8 mouse cellular contexts compared by ENCODE assay signal in the genomic region with DNA sequence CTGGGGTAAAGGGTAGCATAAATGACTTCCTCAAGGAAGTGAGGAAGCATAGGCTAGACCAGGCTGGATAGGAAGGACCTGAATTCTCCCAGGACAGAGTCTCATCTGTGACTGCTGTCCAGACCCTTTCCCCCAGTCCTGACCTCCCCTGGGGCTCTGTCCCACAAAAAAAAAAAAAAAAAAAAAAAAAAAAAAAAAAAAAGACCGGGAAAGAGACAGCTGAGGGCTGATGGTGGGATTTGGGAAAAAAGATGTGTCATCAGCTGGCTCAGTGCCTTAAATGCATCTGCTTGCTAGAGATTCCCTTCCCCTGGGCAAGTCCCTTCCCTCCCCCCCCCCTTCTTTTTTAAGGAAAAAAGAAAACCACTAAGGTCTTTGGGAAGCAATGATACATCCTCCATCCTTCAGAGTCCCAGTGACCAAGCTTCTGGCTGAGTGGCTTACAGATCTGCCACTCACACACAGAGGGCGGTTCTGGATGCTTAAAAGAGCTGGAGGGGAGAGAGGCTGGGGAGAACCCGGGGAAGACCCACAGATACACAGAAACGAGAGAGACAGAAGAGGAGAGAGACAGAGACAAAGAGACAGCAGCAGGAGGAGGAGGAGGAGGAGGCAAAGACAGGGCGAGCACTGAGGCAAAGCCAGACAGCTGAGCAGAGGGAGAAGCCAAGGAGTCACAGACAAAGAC. TPM values are rescaled to one million over a fixed set of nuclear protein-coding genes. Genes with fewer than 3 reads are reported as not detected.
DNase-seq lines count a peak whose midpoint lies in the region; ATAC-seq and TF ChIP-seq lines count a peak whose summit lies in the region.

A gene (plus strand): TSS at position 509 of the 688 bp plus-strand sequence.

- ATAC-seq in lung, embryonic 15.5 days (ENCODE audit: borderline replicate concordance, extremely low read depth, low FRiP score, low TSS enrichment), result peak; percentile 32; the same call in 1 of the 2 replicates
- ATAC-seq in embryonic facial prominence, embryonic 11.5 days (replicated peaks; ENCODE audit: insufficient number of reproducible peaks, low FRiP score, low TSS enrichment, low read depth), result no peak
- ATAC-seq in heart, postnatal 0 days (ENCODE audit: insufficient read depth, low read depth), result no peak
- no peak for ATAC-seq in midbrain, embryonic 16.5 days

- H3K9ac ChIP-seq in lung, embryonic 15.5 days, result peak within 1 kb of the TSS; percentile 29
- peak within 1 kb of the TSS; percentile 60 for H3K9ac ChIP-seq in embryonic facial prominence, embryonic 11.5 days (replicated peaks; ENCODE audit: low read length)
- H3K9ac ChIP-seq in heart, postnatal 0 days (replicated peaks; ENCODE audit: low read depth, low read length), result peak within 1 kb of the TSS; percentile 53
- H3K9ac ChIP-seq in midbrain, embryonic 16.5 days (ENCODE audit: low read depth, low read length), result peak within 1 kb of the TSS; percentile 61

- TF ChIP-seq EP300 in heart, postnatal 0 days (IDR thresholded peaks at IDR 0.05; ENCODE audit: low read depth), result no peak

- no peaks in the 10 kb centered on the region for H3K9me3 ChIP-seq in lung, embryonic 15.5 days
- no peaks in the 10 kb centered on the region for H3K9me3 ChIP-seq in embryonic facial prominence, embryonic 11.5 days (replicated peaks; ENCODE audit: control insufficient read depth, low read length)
- no peaks in the 10 kb centered on the region for H3K9me3 ChIP-seq in heart, postnatal 0 days (replicated peaks; ENCODE audit: control insufficient read depth, low read length)
- no peaks in the 10 kb centered on the region for H3K9me3 ChIP-seq in midbrain, embryonic 16.5 days (replicated peaks; ENCODE audit: control insufficient read depth, low read length, poor library complexity, severe bottlenecking)

- peaks cover 1% of the 10 kb centered on the region; the same call in 1 of the 2 replicates for H3K36me3 ChIP-seq in lung, embryonic 15.5 days
- H3K36me3 ChIP-seq in embryonic facial prominence, embryonic 11.5 days (replicated peaks; ENCODE audit: control insufficient read depth, insufficient read depth, low read depth, low read length), result no peaks in the 10 kb centered on the region; the same call in 1 of the 2 replicates
- peaks cover 5% of the 10 kb centered on the region; the same call in 1 of the 2 replicates for H3K36me3 ChIP-seq in heart, postnatal 0 days (replicated peaks; ENCODE audit: control insufficient read depth, insufficient read depth, low read length)
- no peaks in the 10 kb centered on the region for H3K36me3 ChIP-seq in midbrain, embryonic 16.5 days (ENCODE audit: control insufficient read depth, insufficient read depth, low read length)

- peak within 1 kb of the TSS; percentile 96 for H3K27ac ChIP-seq in lung, embryonic 15.5 days
- peak within 1 kb of the TSS; percentile 77 for H3K27ac ChIP-seq in embryonic facial prominence, embryonic 11.5 days (replicated peaks; ENCODE audit: low read depth, low read length)
- H3K27ac ChIP-seq in heart, postnatal 0 days (ENCODE audit: low read depth), result peak within 1 kb of the TSS; percentile 93
- H3K27ac ChIP-seq in midbrain, embryonic 16.5 days (ENCODE audit: low read length), result peak within 1 kb of the TSS; percentile 53

- peak within 1 kb of the TSS; percentile 63 for H3K4me2 ChIP-seq in lung, embryonic 15.5 days
- peak within 1 kb of the TSS; percentile 79 for H3K4me2 ChIP-seq in embryonic facial prominence, embryonic 11.5 days (ENCODE audit: low read depth, low read length)
- H3K4me2 ChIP-seq in heart, postnatal 0 days (ENCODE audit: low read depth, low read length), result peak within 1 kb of the TSS; percentile 65
- peak within 1 kb of the TSS; percentile 53 for H3K4me2 ChIP-seq in midbrain, embryonic 16.5 days (ENCODE audit: low read length)

- TF ChIP-seq CTCF in heart, postnatal 0 days (IDR thresholded peaks at IDR 0.05; ENCODE audit: low read depth), result no peak

- peaks cover 66% of the 10 kb centered on the region for H3K4me1 ChIP-seq in lung, embryonic 15.5 days
- peaks cover 12% of the 10 kb centered on the region for H3K4me1 ChIP-seq in embryonic facial prominence, embryonic 11.5 days (ENCODE audit: control insufficient read depth, insufficient read depth, low read length)
- peaks cover 20% of the 10 kb centered on the region for H3K4me1 ChIP-seq in heart, postnatal 0 days (ENCODE audit: control insufficient read depth, insufficient read depth)
- peaks cover 33% of the 10 kb centered on the region for H3K4me1 ChIP-seq in midbrain, embryonic 16.5 days (ENCODE audit: control insufficient read depth, insufficient read depth, low read length)

- no peak for DNase-seq in lung, postnatal 36 days
- DNase-seq in embryonic facial prominence, embryonic 11.5 days (ENCODE audit: low spot score), result peak; percentile 76
- peak; percentile 58 for DNase-seq in heart, postnatal 0 days (ENCODE audit: low spot score)
- peak; percentile 60 to 64 for DNase-seq in layer of hippocampus, postnatal 14 days (ENCODE audit: low spot score in 2 of 2)
- DNase-seq in spleen, postnatal 36 days (ENCODE audit: low spot score in 2 of 2), result no peak
- no peak for DNase-seq in urinary bladder, adult 2 months (ENCODE audit: low spot score)

- H3K4me3 ChIP-seq in lung, embryonic 15.5 days, result peak within 1 kb of the TSS; percentile 33
- peak within 1 kb of the TSS; percentile 34 for H3K4me3 ChIP-seq in embryonic facial prominence, embryonic 11.5 days (ENCODE audit: low read depth, low read length)
- H3K4me3 ChIP-seq in heart, postnatal 0 days (ENCODE audit: low read depth, low read length), result peak within 1 kb of the TSS; percentile 50
- peak within 1 kb of the TSS; percentile 34 for H3K4me3 ChIP-seq in midbrain, embryonic 16.5 days (ENCODE audit: low read depth, low read length)

- WGBS in lung, embryonic 15.5 days, result 13% methylated on average over 5 of the region's 5 CpGs
- 13% methylated on average over 5 of the region's 5 CpGs for WGBS in embryonic facial prominence, embryonic 11.5 days
- WGBS in heart, postnatal 0 days, result 15% methylated on average over 5 of the region's 5 CpGs
- WGBS in midbrain, embryonic 16.5 days, result 14% methylated on average over 5 of the region's 5 CpGs

- H3K27me3 ChIP-seq in lung, embryonic 15.5 days, result 0 out of 2 replicates have a peak, but pooled peaks cover 4% of the 10 kb centered on the region
- H3K27me3 ChIP-seq in embryonic facial prominence, embryonic 11.5 days (ENCODE audit: control insufficient read depth, insufficient read depth, low read length), result no peaks in the 10 kb centered on the region
- no peaks in the 10 kb centered on the region for H3K27me3 ChIP-seq in heart, postnatal 0 days (ENCODE audit: control insufficient read depth, insufficient read depth, low read length)
- H3K27me3 ChIP-seq in midbrain, embryonic 16.5 days (ENCODE audit: control insufficient read depth, insufficient read depth, low read depth, low read length), result no peaks in the 10 kb centered on the region

RNA-seq across cellular contexts. Expression of the gene that starts here (rescaled TPM):
- 7.4 and 9.6 TPM in 2 replicates for polyA plus RNA-seq in lung, embryonic 15.5 days (2015; fragmentation: Nextera tagmentation; extraction: Ambion mirVana)
- 5.1 and 6.1 TPM in 2 replicates for polyA plus RNA-seq in embryonic facial prominence, embryonic 11.5 days (2014; fragmentation: Nextera tagmentation; extraction: Ambion mirVana)
- total RNA-seq in heart, postnatal 0 days (2014; rRNA removed; ENCODE audit: low replicate concordance), result 4.1 and 5.5 TPM in 2 replicates
- 3.8 and 3.9 TPM in 2 replicates for polyA plus RNA-seq in heart, postnatal 0 days (2015; fragmentation: Nextera tagmentation; extraction: Ambion mirVana)
- 10 to 100 TPM; 31.5 to 34.6 TPM for total RNA-seq in layer of hippocampus, postnatal 14 days (2021)
- polyA plus RNA-seq in midbrain, embryonic 16.5 days (2015; fragmentation: Nextera tagmentation; extraction: Ambion mirVana), result 8.7 and 9.1 TPM in 2 replicates
- polyA plus RNA-seq in urinary bladder, adult 2 months (2012; rRNA removed), result 0.43 and 0.46 TPM in 2 replicates

Comparison
In these comparisons a context has a peak if more than half of its experiments do, and no peak if none do; other contexts are left out.
1. DNase-seq: peak in embryonic facial prominence, embryonic 11.5 days (single experiment), heart, postnatal 0 days (single experiment) and layer of hippocampus, postnatal 14 days (2 of 2); none in lung, postnatal 36 days (single experiment), spleen, postnatal 36 days (0 of 2) and urinary bladder, adult 2 months (single experiment).
2. Peak in every context shown above with its lines, with median percentiles within 50 percentile points of each other: H3K27ac ChIP-seq, H3K4me2 ChIP-seq, H3K4me3 ChIP-seq and H3K9ac ChIP-seq.